Mouse (Mus musculus) lung, postnatal 4 days (tissue): ENCODE data around the gene Armc9.

Experiments
- DNase-seq, 2 experiments: peaks; one replicate each; pipeline ENCODE4 v3.0.0; 2021

Gene Armc9

DNA sequence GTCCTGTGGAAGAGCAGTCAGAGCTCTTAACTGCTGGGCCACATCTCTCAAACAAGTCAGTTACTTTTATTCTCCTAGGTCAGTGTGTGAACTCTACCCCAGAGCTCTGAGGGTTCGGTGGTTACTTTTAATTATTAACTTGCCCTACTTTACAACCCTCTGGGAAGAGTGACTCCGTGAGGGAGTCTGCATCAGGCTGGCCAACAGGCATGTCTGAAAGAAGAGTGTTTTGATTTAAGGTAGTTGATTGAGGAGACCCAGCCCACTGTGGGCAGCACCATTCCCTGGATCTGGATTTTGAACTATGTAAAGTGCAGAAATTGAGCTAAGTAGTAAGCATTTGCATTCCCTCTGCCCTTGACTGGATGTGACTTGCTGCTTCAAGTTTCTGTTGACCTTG, 21.5 kb downstream of the Armc9 start:
- DNase-seq = no peak

DNA sequence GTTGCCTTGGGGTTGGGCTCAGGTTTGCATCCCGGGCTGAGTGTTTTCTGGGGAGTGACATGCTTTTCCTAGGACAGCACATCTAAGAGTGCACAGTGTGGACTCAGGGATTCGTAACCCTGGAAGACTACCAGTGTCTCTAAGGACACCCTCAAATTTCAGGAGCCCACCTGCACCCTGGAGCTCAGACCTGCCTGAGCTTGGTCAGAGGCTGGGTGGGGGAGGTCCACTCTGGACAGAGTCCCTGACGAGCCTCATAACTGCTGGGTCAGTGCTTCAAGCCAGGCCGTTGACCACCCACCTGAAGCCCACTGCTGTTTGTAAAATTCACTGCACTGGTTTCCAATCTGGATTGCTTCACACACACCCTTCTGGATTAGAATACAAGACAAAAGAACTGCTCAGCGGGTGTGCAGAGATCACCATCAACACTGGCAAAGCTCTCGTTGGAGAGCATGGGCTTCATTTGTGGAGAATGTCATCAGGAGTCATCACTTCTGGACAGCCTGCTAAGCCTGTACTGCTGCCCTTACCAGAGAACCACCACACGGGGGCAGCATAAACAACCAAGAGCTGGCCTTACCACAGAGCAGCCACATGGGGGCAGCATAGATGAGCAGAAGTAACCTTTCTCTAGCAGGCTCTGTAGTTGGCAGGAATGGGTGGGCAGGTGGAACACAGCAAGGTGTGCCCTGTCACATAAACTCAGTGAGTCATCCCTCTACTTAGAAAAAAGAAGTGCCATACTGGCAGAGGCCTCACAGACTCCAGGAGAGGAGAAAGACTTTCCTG, 24.1 kb downstream of the Armc9 start:
- peak; percentile 71 to 84 for DNase-seq

DNA sequence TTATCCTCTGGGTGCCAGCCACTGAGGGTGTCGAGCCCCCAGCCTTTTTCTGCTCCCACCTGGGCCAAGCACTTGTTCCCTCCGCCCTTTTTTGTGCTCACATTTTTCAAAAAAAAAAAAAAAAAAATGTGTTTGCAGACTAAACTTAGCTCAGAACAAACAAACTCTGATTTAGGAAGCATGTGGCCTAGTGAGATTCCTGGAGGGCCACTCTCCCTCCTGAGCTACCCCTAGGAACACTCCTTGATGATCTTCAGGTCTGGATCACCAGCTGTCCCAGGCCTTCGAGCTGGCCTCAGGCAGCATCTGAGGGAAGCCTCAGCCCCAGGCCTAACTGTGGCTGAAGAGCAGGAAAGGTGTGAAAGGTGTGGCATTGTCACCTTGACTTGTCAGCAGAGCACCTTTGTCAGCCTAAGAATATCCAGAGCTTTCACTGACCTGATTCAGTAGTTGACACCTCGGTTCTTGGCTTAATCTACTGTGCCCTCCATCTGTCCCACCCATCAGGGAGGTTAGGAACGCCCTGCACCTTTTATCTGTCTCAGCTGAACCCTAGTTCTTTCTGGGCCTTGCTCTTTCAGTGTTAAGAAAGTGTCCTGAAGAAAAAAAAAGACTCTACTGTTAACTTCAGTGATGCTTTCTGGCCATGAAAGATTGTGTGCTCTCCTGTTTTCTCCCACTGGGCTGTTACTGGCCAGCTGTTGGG, 27.6 kb downstream of the Armc9 start:
- DNase-seq = no peak

DNA sequence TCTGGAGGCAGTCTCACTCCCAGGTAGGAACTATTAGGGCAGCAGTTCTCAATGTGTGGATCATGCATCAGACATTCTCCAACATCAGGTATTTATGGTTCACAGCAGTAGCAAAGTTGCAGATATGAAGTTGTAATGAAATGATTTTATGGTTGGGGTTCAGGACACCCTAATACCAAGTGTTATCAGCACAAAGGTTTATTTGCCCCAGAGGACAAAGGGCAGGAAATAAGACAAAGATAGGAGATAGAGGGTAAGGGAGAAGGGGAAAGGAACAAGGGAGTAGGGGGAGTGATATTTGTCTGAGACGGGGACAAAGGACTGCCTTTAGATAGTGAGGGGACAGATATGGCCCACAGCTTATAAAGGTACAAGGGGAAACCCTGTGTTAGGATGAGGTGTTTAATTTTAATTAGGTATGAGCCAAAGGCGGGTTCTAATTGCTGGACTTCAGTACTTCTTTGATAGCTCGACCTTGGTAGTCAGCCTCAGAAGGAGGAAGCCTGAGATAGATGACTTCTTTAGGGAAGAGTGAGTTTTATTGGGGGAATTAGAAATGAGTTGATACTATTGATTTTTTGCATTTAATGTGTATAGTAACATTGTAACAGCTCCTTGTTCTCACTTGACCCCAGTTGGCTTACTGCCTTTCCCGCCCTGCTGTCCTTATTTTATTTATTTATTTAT, 29.1 kb downstream of the Armc9 start:
- DNase-seq = no peak

DNA sequence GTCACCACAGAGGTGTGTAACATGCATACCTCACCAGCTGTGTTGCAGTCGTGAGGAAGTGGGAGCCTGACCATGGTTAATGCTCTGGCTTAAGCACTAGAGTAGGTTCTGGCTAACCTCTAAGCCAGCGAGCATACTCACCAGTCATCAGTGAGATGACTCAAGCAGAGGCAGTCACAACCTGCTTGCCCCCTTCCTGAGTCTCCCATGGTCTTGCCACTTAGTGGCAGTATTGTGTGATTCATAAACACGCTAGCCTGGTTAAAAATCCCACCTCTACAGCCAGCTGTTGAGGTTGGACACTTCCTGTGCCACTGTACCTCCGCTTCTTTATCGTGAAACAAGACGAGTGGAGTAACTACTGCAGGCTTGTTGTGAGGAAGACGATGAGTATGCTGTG, 32.2 kb downstream of the Armc9 start:
- no peak for DNase-seq

DNA sequence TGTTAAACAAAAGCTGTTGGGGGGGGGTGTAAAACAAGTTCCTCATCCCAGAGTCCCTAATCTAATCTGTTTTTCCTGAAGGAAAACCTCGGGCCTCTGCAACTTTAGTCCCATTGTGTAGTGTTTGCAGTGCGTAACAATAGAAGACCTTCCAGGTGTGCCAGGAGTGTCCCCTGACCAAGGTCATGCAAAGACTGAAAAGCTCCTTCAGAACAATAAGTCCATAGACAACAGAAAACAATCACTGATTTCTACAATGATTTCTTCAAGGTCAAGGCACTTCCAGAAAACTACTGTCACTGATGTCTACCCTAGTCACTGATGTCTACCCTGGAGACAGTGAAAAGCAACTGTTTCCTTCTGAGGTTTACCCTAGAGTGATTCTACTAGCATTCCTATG, 33.3 kb downstream of the Armc9 start:
- no peak for DNase-seq

DNA sequence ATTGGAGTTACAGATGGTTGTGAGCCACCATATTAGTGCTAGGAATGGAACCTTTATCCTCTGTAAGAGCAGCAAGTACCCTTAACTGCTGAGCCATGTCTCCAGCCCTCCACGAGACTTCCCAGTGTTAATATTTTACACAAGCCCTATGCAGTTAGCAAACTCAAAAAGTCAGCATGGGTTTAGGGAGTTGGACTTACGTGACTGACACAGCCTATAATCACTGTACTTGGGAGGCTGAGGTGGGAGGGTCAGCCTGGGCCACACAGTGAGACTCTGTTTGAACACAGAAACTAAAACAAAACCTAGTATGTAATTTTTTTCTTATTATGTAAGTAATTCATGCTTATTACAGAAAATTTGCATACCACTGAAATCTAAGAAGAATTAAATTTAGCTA, 33.7 kb downstream of the Armc9 start:
- DNase-seq = no peak

DNA sequence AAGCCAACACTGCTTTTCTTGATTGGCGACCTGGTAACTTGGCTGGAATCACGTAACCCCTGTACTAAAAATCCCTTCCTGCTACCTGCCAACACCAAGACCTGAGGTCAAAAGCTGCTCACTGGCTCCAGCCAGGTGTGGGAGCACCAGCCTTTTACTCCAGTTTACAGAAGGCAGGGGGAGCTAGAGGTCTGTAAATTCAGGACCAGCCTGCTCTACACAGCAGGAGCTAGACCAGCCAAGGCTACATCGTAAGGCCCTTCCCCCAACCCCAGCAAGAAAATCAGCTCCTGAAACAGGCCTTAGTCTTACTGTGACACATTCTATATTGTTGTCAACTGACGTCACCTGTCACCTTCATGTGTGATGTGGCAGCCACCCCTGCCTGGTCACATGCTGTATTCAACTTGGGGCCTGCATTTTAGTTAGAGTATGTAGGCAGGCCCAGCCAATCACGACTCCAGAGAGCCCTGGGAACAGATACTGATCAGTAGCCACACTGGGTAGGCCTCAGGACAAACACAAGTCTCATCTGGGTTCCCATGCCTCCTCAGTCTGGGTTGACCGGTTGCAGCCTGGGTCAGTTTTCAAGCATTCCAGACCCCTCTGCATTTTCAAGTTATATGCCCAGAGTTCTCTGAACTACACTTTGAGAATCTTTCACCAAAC, 34.6 kb downstream of the Armc9 start:
- no peak for DNase-seq

DNA sequence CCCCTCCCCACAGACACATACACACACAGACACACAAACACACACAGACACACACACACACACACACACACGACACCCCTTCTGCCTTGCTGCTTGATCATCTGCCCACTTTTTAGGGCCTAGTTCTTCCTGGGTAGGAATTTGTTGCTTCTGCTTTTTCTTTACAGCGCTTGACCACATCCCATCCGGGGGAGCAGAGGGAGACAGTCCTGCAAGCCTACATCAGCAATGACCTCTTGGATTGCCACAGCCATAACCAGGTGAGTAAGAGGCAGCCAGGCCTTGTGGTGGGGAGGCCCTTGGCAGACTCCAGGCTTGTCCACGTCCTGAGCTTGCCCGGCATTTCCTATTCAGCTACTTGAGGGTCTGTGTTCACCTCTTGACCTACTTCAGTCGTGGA, 36.3 kb downstream of the Armc9 start:
- DNase-seq = peak in 1 of 2 experiments; percentile 25

DNA sequence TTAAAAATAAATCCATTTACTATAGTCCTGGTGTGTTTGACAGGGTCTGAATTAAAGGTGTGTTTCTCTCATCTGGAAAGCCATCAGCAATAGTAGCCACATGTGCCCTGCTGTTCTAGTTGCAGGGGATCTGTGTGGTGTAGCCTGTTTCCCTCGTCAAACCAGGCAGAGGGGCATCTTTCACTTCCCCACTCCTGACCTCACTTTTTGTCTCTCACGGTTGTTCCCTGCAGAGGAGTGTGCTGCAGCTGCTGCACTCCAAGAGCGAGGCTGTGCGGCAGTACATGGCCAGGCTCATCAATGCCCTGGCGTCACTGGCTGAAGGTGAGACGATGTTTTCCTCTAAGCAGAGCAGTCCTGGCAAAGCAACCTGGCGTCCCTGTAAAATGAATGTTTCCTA, 39.5 kb downstream of the Armc9 start:
- no peak for DNase-seq

DNA sequence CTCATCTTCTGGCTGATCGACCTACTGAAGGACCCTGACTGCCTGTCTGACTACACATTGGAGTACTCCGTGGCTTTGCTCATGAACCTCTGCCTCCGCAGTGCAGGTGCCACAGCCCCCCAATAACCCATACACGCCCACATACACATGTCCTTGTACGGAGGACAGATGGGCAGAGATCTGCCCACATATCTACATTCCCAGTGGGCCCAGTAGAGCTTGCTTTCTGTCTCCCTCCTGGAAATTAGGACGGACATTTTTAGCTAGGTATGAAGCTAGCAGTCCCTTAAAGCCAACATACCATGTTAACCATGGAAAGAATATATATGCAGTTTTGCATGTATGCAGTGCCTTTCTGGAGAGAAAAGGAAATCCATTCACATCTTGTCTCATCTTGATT, 43.7 kb downstream of the Armc9 start:
- DNase-seq = no peak

DNA sequence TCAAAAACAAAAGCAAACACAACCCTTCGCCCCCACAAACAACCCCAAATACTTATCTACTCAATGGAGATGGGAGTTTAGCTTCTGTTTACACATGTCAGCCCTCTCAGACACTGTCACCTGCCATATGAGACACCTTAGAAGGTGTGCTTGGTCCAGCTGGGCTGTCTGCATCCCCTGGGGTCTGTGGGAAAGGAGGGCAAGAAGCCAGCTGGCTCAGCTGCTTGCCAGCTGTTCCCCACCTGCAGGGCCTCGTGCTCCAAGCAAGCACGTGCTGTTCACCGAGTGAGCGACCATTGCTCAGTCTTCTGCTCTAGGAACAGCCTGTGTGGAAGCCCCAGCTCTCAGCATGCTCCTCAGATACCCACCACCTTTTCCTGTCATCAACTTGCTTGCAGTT, 44.4 kb downstream of the Armc9 start:
- no peak for DNase-seq

DNA sequence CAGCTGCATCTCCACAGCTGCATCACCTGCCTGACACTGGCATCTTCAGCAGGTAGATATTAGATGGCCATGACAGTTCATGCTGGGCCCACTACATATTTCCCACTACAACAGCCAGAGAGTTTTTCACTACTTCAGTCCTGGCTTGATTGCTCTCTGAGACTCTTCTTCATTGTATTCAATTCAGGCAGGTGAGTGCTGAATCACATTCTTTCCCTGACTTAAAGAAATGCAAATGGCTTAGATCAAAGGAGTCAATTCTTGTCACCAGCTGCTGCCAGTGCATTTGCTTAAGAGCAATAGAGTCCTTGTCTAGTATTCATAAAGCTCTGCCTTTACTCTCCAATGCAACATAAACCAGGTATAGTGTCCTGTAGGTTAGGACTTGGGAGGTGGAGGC, 46.7 kb downstream of the Armc9 start:
- no peak for DNase-seq

DNA sequence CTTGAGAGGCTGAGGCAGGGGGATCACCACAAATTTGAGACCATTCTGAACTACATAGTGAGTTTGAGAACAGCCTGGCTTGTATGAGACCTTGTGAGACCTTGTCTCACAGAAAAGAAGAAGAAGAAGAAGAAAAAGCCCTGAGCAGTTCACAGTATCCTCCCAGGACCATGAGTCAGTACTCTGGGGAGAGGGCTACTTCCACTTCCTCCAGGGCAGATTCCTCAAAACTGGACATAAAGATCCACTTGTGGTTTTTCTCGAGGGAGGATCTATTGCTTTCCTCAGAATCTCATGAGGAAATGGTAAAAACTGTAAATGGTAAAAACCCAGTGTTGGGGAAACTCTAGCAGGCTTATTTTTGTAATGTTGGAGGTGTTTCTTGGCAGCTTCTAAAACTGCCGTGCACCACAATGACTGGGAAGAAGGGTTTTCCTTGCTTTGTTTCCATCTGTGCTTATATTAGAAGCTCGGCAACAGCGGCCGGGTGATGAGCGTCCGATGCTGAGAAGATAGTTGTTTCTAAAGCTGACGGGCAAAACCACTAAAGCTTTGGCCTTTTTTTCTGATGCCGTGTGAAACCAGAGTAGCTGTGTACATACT, 48.1 kb downstream of the Armc9 start:
- DNase-seq = no peak

DNA sequence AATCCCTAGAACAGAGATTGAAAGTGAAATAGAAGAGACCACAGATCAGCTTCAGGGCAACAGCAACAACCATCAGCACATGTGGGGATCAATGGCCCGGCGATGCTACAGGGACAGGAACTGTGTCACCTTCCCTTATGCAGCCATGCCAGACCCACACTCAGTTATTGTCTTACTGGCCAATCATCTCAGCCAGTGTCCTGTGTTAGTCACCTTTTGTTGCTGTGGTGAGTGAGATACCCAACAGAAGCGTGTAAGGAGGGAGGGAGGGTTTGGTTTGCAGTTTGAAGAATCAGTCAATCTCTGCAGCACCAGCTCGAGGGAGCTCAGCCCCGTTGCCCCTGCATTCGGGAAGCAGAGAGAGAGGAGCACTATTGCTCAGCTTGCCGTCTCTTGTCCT, 56.1 kb downstream of the Armc9 start:
- no peak for DNase-seq

DNA sequence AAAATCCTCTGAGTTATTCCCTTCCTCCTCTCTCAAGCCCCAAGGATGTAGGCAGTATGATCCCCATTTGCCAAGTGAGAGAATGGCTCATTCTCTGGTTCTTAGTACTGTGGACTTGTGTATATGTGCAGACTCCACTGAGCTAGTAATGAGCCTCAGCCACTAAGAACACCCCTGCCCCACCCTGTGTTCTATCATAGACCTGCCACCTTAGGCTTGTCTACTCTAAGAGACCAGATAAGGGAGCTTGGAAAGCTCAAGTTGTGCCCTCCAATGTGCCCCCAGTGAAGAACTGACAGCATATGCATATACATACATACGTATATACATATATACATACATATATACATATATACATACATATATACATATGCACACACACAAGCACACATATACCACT, 56.9 kb downstream of the Armc9 start:
- no peak for DNase-seq

DNA sequence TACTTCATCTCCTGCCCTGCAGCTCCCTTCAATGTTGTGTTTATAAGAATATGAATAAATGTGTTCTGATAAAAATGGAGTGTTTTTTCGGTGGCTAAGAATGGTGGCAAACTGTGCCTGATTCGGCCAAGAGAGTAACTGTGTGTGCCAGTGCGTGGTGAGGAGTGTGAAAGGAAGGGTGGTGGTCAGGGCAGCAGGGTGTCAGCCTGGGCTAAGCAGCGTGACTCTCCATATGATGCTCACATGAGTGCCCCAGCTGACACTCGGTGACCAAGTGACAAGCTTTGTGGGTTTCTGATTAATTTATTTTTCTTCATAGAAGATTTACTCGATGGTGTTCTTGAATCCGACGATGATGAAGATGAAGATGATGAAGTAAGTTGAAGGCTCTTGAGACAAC, 58.2 kb downstream of the Armc9 start:
- DNase-seq = no peak

DNA sequence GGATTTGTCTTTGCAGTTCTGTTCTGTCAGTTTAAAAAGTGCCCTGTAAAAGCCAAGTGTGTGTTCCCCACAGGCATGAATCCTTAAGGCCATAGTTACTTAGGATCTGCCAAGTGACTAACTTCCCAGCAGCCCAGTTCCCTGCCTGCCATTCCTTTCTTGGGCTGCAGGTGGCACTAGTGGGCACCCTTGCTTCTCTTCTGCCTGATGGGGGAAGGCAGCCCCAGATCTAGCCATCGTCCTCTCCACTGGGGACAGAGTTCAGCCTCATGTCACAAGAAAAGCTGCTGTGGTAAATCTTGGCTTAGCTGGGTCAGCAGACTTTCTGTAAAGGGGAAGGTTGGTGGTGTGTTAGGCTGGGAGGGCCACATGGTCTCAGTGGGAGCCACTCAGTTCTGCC, 59.6 kb downstream of the Armc9 start:
- peak; percentile 78 to 87 for DNase-seq

DNA sequence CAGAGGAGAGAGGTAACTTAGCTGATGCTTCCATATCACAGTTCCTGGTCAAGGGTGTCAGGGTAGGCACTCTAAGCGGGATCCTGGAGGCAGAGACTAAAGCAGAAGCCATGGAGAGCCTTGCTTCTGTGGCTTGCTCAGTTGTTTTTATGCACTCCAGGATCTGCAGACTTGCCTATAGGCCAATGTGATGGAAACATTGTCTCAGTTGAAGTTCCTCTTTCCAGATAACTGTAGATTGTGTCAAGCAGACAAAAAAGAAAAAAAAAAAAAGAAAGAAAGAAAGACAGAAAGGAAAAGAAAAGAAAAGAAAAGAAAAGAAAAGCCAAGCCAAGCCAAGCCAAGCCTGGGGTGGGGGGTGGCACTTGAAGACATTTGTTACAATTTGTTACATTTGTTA, 60.7 kb downstream of the Armc9 start:
- no peak for DNase-seq

DNA sequence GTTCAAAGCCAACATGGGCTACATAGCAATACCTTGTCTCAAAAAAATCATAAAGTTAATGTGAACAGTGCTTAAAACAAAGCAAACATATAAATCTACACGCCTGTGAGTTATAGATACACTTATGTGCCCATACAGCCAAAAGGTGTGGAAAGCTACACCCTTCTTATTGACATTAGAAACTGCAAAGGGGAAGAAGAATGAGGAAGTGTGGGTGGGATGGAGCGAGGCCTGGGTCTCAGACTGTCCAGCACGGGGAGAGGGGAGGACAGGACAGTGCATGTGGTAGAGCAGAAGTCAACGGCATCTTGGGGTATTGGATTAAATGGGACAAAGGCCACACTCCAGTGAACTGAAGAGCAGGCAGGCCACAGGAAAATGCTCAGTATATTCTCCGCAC, 61.8 kb downstream of the Armc9 start:
- DNase-seq = peak in 1 of 2 experiments; percentile 35

DNA sequence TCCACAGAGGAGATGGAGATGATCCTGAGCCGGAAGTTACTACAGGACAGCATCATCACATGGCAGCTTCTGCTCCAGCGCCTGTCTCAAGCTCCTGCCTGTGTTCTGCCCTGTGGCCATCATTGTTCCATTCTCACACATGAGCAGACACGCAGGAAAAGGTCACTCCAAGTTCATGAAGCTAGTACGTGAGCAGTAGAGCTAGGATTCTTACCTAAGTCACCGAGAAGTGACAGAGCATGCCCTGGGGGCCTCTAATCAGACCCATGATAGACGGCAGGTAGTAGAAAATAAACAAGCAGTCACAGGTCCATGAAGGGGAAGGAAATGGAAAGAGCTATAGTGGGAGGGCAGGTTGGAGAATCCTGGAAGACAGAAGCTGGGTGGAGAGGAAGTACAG, 63.4 kb downstream of the Armc9 start:
- no peak for DNase-seq

DNA sequence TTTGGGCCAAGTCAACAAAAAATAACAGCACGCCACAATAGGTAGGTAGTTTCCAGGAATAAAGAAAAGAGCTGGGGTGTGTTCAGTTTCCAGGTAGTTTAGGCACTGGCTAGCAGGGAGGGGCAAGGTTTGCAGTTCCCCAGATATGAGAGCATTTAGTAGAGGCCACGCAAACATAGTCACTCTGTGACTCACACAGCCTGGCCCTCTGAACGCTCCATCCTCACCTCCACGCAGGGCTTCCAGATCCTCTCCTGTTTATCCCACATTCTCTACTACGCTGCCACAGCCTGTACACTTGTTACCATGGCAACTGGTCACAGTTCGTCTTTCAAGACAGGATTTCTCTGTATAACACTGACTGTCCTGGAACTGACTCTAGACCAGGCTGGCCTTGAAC, 70.6 kb downstream of the Armc9 start:
- no peak for DNase-seq

DNA sequence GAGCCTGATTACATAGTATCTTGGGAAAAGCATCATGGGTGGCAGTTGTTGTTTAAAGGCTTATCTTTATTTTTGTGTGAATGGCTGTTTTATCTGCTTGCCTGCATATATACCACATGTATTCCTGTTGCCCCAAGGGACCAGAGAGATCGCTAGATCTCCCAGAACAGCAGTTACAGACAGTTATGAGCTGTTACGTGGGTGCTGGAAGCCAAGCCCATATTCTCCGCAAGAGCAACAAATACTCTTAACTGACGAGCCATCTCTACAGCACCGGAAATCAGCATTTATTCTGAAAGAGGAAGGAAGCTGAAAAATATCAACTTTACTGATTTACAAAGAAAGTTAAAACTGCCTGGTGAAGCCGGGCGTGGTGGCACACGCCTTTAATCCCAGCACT, 74.1 kb downstream of the Armc9 start:
- DNase-seq = no peak
